Comparison of ENCODE assay signal across 9 mouse cellular contexts in the genomic region with DNA sequence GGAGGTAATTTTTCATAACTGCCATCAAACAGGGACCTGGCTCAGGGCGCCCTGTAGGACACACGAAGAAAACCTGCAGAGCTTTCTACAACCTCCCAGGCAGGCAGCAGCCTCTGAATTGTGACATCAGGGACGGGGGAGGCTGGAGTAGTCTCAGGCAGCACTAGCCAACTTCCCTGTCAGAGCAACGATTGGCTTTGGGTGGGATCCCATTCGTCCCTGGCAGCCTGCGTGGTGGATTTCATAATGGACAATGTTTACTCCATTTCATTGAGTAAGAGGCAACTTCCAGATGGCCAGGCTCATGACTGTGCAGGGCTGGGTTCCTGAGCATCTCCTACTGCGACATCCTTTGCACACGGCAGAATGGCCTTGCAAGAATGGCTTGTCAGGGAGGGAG. TPM values are rescaled to one million over a fixed set of nuclear protein-coding genes. Genes with fewer than 3 reads are reported as not detected.
A peak's percentile ranks its signal among the peaks of the same experiment; 100 is the strongest.
DNase-seq lines count a peak whose midpoint lies in the region; ATAC-seq and TF ChIP-seq lines count a peak whose summit lies in the region.
"Had no signal": no experiment of that assay in that cellular context is flagged by ENCODE, and none has a peak within 500 bp of the region (broad histone marks: within the 10 kb centered on the region; RNA-seq: fewer than 3 reads in every experiment).

No protein-coding gene starts in this region.

- intact Hi-C loops in left cerebral cortex, postnatal 25 days (cut with DNase I), result no loop called here

- H3K27me3 ChIP-seq in heart, embryonic 14.5 days (ENCODE audit: control insufficient read depth, insufficient read depth, low read length), result no peaks in the 10 kb centered on the region
- H3K27me3 ChIP-seq: heart, embryonic 13.5 days had no signal

- no peak for TF ChIP-seq CTCF in olfactory bulb, adult 2 months (IDR thresholded peaks at IDR 0.05; ENCODE audit: insufficient read depth, low read depth, low read length)

- H3K27ac ChIP-seq in heart, embryonic 14.5 days (replicated peaks in 1 of 2; ENCODE audit: control insufficient read depth in 1 of 2, insufficient read depth in 1 of 2, low read depth in 2 of 2, low read length in 2 of 2), result no peak overlapping the region
- peak overlapping the region; percentile 32; the same call in 1 of the 2 replicates for H3K27ac ChIP-seq in olfactory bulb, adult 2 months (ENCODE audit: insufficient read depth, low read depth, low read length)
- H3K27ac ChIP-seq: heart, embryonic 13.5 days had no signal

- WGBS in heart, embryonic 14.5 days, result 74% methylated on average over 8 of the region's 8 CpGs
- 31% methylated on average over 8 of the region's 8 CpGs for WGBS in olfactory bulb, adult 2 months

- no peak for TF ChIP-seq POLR2A in olfactory bulb, adult 2 months (IDR thresholded peaks at IDR 0.05; ENCODE audit: insufficient read depth, low read depth, low read length)

- peak; percentile 28 to 50 for DNase-seq in kidney, postnatal 36 days
- no peak for DNase-seq in kidney, adult 18-20 months
- DNase-seq in cerebellum, postnatal 36 days, result peak; percentile 90 to 91
- DNase-seq in left cerebral cortex, postnatal 25 days (ENCODE audit: low spot score in 2 of 2), result peak; percentile 76 to 98
- no peak for DNase-seq in embryo, embryonic 11 days
- DNase-seq in embryo, embryonic 9.5 days (ENCODE audit: extremely low spot score), result no peak

- H3K9ac ChIP-seq in heart, embryonic 14.5 days (ENCODE audit: low read length), result no peak overlapping the region
- H3K9ac ChIP-seq: heart, embryonic 13.5 days had no signal

- ATAC-seq in heart, embryonic 14.5 days (ENCODE audit: insufficient number of reproducible peaks, insufficient read depth, low FRiP score, low read depth), result 0 out of 2 replicates have a peak, but pooled peaks have one; percentile 13

- no peak overlapping the region for H3K4me3 ChIP-seq in heart, embryonic 14.5 days (ENCODE audit: control insufficient read depth in 1 of 2, insufficient read depth in 1 of 2, low read depth in 1 of 2, low read length in 2 of 2)
- no peak overlapping the region for H3K4me3 ChIP-seq in olfactory bulb, adult 2 months (ENCODE audit: insufficient read depth, low read depth, low read length)
- H3K4me3 ChIP-seq: heart, embryonic 13.5 days had no signal

- H3K4me2 ChIP-seq in heart, embryonic 14.5 days (ENCODE audit: low read length), result no peak overlapping the region
- H3K4me2 ChIP-seq: heart, embryonic 13.5 days had no signal

- no peaks in the 10 kb centered on the region for H3K36me3 ChIP-seq in heart, embryonic 14.5 days (ENCODE audit: control insufficient read depth, insufficient read depth, low read length)
- H3K36me3 ChIP-seq: heart, embryonic 13.5 days had no signal

- no peaks in the 10 kb centered on the region for H3K9me3 ChIP-seq in heart, embryonic 14.5 days (ENCODE audit: control insufficient read depth, low read length)
- H3K9me3 ChIP-seq: heart, embryonic 13.5 days had no signal

- H3K4me1 ChIP-seq in heart, embryonic 14.5 days (ENCODE audit: control insufficient read depth in 2 of 2, insufficient read depth in 2 of 2, low read length in 2 of 2), result peaks cover 6 to 10% of the 10 kb centered on the region in 2 experiments; a peak in 3 of 4 replicates
- peaks cover 12% of the 10 kb centered on the region for H3K4me1 ChIP-seq in olfactory bulb, adult 2 months (ENCODE audit: control insufficient read depth, insufficient read depth, low read length)

RNA-seq across cellular contexts. Expression of gene Hsd11b1, which starts 21.6 kb away (rescaled TPM):
- 1.6 TPM in 2 replicates for polyA plus RNA-seq in heart, embryonic 14.5 days (2014; fragmentation: Nextera tagmentation; extraction: Ambion mirVana)
- total RNA-seq in left cerebral cortex, postnatal 25 days (2021), result 10 to 100 TPM; 24.1 to 24.9 TPM
- not detected in 2 replicates for polyA plus RNA-seq in olfactory bulb, adult 2 months (2012; ENCODE audit: insufficient read depth, insufficient read length, low replicate concordance, missing spikeins)

RNA-seq across cellular contexts. Expression of gene G0s2, which starts 30.8 kb away (rescaled TPM):
- polyA plus RNA-seq in heart, embryonic 14.5 days (2014; fragmentation: Nextera tagmentation; extraction: Ambion mirVana), result 103 and 111 TPM in 2 replicates
- 1 to 10 TPM; 8.0 to 8.3 TPM for total RNA-seq in left cerebral cortex, postnatal 25 days (2021)
- polyA plus RNA-seq in olfactory bulb, adult 2 months (2012; ENCODE audit: insufficient read depth, insufficient read length, low replicate concordance, missing spikeins), result not detected in 2 replicates

RNA-seq across cellular contexts. Expression of gene Lamb3, which starts 34.7 kb away (rescaled TPM):
- 2.9 and 3.1 TPM in 2 replicates for polyA plus RNA-seq in heart, embryonic 14.5 days (2014; fragmentation: Nextera tagmentation; extraction: Ambion mirVana)
- total RNA-seq in left cerebral cortex, postnatal 25 days (2021), result 1 to 10 TPM in 1 of 2 experiments, under 1 TPM in 1; 0.89 to 1.9 TPM
- not detected in 2 replicates for polyA plus RNA-seq in olfactory bulb, adult 2 months (2012; ENCODE audit: insufficient read depth, insufficient read length, low replicate concordance, missing spikeins)

RNA-seq across cellular contexts. Expression of gene Traf3ip3, which starts 40.7 kb away (rescaled TPM):
- polyA plus RNA-seq in heart, embryonic 14.5 days (2014; fragmentation: Nextera tagmentation; extraction: Ambion mirVana), result 1.5 and 1.9 TPM in 2 replicates
- total RNA-seq in left cerebral cortex, postnatal 25 days (2021), result 1 to 10 TPM; 1.0 to 3.1 TPM
- not detected in 2 replicates for polyA plus RNA-seq in olfactory bulb, adult 2 months (2012; ENCODE audit: insufficient read depth, insufficient read length, low replicate concordance, missing spikeins)

Comparison
In these comparisons a context has a peak if more than half of its experiments do, and no peak if none do; other contexts are left out.
1. DNase-seq: peak in kidney, postnatal 36 days (2 of 2), cerebellum, postnatal 36 days (2 of 2) and left cerebral cortex, postnatal 25 days (2 of 2); none in kidney, adult 18-20 months (single experiment), embryo, embryonic 11 days (single experiment) and embryo, embryonic 9.5 days (single experiment).
2. RNA of gene G0s2, which starts 30.8 kb away (polyA plus RNA-seq): 103 to 111 TPM in heart, embryonic 14.5 days; not detected in olfactory bulb, adult 2 months; every median in the first group is over 100 times any median in the second.